Mouse (Mus musculus): ENCODE measurements around the gene Gfi1.

Gene Gfi1

DNA sequence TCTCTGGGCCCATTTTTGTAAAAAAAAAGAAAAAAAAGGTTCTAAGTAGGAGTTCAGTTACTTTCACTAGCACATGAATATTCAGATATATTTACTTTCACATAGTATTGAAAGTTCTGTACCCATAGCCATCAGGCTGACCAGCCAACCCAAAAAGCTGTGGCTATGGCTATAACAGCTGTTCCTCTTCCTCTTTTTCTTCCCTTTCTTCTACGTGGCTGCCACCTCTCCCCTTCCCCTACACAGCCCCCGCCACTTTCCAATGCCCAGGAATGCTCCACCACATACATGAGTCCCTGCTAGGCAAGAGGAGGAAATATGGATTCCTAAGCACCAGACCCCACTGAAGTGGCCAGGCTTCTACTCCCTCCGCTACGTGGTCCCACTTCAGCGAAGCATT lies 44.5 kb downstream of the Gfi1 start:
- DNase-seq (ENCODE audit: extremely low spot score, low read depth, low spot score): no peak

DNA sequence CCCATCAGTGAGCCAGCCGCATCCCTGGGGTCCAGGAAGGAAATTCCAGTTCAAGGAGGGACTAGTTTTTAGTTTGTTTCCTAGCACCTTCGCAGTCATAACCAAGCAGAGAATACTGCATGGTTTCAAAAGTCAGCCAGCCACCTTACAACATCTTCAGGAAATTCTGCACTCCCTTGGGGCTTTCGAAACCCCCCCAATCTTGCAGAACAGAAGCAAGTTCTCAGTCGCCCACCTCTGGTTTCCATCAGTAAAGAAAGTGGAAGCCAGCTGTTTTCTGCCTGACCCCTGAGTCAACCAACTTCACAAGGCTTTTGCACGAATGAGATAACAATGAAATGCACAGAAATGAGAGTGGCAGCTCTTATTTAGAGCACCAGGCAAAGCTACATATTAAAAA lies 47.4 kb downstream of the Gfi1 start:
- no peak for DNase-seq (ENCODE audit: extremely low spot score, low read depth, low spot score)
